Mouse (Mus musculus) ES-Bruce4 (cell line): ENCODE measurements around the gene Fkbp5.

ENCODE experiments used
- CTCF ChIP-seq: IDR thresholded peaks from one replicate; pipeline ENCODE4 v1.8.1; 2011; ENCODE audit warnings: low read depth, low read length
- POLR2A ChIP-seq: IDR thresholded peaks from one replicate; pipeline ENCODE4 v1.8.1; 2011; ENCODE audit warnings: low read length; ENCODE audit not compliant: insufficient read depth

GRCm38 (mm10) chr17:28463701-28464443 is 53.5 kb downstream of the Fkbp5 start:
- TF ChIP-seq CTCF (no peak), POLR2A (no peak)
